Mouse (Mus musculus) c-Kit-negative CD71-positive TER-119-positive erythroid progenitor cells, embryonic 14.5 days (primary cell): ENCODE measurements around the gene Hebp1.

Source experiments
- DNase-seq: peaks from one replicate; pipeline ENCODE4 v3.0.0-alpha.2; 2013; ENCODE audit warnings: low read depth, low spot score

Gene Hebp1

DNA sequence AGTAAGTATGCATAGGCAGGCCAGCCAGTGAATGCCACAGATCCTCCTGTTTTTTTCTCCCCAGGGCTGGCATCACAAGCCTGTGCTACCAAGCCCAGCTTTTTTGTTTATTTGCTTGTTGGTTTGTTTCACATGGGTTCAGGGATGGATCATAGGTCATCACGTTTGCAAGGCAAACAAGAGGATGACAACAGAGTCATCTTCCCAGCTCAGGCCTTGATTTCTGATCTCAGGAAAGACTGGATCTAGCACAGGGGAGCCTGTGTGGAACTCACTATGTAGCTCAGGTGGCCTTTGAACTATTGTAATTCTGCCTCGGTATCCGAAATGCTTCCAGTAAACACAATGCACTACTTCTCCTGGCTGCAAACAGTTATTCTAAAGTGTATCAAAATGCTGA is 35.5 kb downstream of the Hebp1 start:
- no peak for DNase-seq

- no peak for DNase-seq
These were observed 36.5 kb downstream of the Hebp1 start for GRCm38 (mm10) chr6:135161356-135161755.

DNA sequence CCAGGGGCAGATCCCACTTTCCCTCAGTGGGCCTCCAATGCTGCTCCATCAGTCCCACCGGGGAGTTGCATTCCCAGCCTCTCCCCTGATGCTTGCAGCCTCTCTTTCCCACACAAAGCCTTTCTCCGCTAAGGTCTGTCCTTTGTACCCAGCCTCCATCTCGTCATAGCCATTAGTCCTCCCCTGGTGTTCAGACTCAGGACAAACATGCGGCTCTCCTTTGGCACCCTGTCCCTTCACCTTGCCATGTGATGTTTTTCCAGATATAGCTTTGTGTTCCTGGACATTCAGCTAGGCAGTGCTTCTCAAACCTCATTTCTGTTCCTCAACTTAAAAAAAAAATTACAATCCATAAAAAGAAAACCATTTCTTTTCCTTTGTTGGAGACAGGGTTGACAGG is 39.3 kb downstream of the Hebp1 start:
- DNase-seq: no peak

DNA sequence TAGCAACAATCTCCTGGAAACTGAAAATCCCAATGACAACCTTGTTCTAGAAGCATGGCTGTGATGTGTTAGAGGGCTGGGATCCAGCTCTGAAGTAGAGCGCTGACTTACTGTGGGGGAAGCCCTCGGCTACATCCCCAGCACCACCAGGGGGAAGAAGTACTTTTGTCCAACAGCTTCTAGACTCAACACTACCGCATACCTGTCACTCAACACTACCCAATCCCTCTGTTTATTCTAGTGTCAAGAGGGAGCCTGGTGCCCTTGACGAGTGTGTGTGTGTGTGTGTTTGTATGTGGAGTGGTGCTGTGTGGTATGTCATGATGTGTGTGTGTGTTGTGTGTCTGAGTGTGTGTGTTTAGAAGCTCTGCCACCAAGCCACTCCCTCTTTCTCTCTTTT is 40.3 kb downstream of the Hebp1 start:
- DNase-seq: no peak

DNA sequence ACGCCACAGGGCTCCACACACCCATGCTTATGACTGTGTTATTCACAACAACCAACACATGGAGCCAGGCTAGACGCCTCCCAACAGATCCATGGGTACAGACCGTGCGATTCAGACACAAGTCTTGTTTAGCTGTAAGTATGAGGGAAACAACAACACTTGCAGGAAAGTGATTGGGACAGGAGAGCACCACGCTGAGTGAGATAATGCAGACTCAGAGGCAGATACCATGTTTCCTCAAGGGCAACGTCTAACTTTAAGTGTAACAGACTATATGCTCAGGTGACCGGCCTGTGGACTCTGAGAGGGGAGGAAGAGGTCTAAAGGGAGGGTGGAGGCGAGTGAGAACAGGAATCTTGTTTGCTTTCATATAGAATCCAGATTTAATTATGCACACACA is 41.2 kb downstream of the Hebp1 start:
- no peak for DNase-seq

GRCm38 (mm10) chr6:135153719-135154118 is 44.1 kb downstream of the Hebp1 start:
- DNase-seq: no peak

DNA sequence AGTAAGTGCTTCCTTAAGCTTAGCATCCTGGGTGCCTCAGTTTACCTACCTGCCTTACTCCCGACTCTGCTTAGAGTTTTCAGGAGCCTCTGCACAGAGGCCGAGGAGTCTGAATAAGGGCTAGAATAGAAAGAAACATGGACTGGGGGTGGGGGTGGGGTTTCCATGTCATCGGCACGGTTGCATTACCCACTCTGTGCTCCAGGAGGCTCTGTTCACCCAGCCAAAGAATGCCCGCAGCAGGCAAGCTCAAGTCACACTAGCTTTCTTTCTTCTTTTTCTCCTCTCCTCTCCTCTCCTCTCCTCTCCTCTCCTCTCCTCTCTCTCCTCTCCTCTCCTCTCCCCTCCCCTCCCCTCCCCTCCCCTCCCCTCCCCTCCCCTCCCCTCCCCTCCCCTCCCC is 47.5 kb downstream of the Hebp1 start:
- DNase-seq: no peak

GRCm38 (mm10) chr6:135149722-135150121 is 48.1 kb downstream of the Hebp1 start:
- DNase-seq: no peak

- DNase-seq: no peak
These were observed 48.6 kb downstream of the Hebp1 start for GRCm38 (mm10) chr6:135149175-135149574.

DNA sequence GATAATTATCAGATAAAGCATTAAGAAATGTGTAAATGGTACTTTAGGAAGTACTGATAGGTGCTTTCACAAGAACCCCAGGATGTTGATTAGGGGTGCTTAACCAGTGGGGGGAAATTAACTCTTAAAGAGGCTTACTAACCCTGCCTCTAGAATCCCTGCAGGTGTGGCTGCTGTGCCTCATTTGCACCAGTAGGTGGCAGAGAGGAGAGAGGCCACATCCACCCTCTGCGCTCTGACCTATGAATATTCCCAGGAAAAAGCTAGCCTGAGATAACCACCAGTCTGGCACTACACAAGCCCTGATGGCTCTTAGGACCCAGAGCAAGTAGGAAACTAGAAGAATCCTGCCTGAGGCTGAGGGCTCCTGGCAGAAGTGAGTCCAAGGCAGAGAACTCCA is 49.3 kb downstream of the Hebp1 start:
- peak; percentile 26 for DNase-seq

GRCm38 (mm10) chr6:135145976-135146375 is 51.8 kb downstream of the Hebp1 start:
- no peak for DNase-seq

DNA sequence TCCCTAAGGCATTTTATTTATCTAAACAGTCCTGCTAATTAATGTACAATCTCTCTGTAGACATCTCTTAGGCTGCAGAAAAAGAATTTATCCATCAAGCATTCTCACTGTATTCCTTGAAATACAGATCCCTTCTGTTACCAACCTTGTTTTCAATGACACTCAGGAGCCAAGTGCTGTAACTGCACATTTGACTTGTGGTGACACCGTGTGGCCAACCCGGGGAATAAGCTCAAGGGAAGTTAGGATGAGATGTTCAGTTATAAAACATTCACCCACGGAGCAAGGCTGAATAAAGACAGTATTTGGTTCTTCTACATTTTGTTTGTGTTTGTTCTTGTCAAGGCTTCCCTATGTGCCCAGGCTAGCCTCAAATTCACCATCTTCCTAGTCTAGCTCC is 53.3 kb downstream of the Hebp1 start:
- no peak for DNase-seq

DNA sequence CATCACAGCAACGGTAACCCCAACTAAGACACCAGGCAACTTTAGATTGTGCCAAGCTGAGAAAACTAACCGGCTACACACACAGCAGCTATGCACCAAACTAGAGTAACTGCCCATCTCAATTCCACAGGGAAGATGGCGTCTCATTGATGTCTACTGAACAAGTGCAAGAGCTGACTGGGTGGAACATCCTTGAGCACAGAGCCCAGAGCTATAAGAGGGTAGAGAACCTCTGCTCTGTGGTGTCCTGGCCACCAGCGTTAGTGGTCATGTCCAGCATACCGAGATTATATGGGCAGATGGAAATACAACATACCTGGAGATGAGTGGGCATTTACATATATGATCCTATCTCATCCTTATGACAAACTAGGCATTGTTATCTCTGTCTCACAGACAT is 54.7 kb downstream of the Hebp1 start:
- no peak for DNase-seq

- peak; percentile 24 for DNase-seq
These were observed 56.2 kb downstream of the Hebp1 start for GRCm38 (mm10) chr6:135141451-135142147.

DNA sequence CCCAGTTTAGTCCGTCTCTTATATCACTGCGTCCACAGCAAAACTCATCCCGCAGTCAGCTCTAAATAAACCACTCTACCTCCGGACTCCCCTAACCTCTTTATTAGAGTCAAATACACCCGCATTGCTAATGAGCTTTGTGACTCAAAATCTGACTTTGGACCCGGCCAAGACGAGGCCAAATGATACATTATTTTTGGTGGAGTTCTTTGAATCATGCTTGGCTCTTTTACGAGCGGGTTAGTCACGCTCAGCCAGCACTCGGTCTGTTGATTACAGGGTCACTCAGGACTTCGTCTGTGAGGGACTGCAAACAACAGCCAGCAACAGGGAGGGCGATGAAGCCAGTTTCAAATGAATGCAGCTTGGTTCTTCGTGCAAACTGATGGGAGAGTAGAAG is 59.1 kb downstream of the Hebp1 start:
- no peak for DNase-seq

- no peak for DNase-seq
These were observed 59.6 kb downstream of the Hebp1 start for GRCm38 (mm10) chr6:135138207-135138606.

- no peak for DNase-seq
These were observed 60.1 kb downstream of the Hebp1 start for GRCm38 (mm10) chr6:135137736-135138135.

- no peak for DNase-seq
These were observed 61.2 kb downstream of the Hebp1 start for GRCm38 (mm10) chr6:135136439-135137161.

- DNase-seq: no peak
These were observed 62.1 kb downstream of the Hebp1 start for GRCm38 (mm10) chr6:135135735-135136134.

DNA sequence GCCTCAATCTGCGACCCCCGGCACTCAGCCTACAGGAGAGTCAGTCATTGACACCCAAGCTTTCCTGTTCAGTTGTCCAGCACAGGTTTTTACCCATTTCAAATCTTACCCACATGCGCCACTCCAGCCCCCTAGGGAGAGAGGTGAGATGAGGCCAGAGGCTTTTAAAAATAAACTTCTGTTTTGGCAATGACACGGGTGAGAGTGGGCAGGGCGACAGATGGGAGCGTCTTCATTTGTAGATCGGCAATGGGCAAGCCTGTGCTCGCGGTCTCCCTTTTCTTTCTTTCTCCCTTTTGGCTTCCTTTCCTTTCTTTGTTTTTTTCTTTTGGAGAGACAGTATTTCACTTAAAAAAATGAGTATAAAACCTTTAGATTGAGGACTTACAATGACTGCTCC is 64.3 kb downstream of the Hebp1 start:
- DNase-seq: no peak

DNA sequence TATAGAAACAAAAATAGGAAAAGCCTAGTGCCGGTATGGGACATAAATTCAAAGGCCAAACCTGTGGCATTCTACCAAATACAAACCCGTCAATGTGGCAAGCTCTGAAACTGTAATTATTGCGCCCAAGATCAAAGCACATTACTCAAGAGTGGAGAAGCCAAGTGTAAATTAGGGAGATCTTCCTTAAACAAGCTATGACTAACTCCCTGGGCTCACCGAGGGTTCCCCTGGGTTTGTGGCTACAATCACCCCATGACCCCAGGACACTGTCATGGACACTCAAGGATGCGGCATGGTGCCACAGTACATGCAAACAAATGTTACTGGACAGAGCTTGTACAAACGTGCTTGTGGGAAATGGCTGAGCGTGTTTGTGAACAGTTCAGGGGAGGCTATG is 64.7 kb downstream of the Hebp1 start:
- DNase-seq: no peak

DNA sequence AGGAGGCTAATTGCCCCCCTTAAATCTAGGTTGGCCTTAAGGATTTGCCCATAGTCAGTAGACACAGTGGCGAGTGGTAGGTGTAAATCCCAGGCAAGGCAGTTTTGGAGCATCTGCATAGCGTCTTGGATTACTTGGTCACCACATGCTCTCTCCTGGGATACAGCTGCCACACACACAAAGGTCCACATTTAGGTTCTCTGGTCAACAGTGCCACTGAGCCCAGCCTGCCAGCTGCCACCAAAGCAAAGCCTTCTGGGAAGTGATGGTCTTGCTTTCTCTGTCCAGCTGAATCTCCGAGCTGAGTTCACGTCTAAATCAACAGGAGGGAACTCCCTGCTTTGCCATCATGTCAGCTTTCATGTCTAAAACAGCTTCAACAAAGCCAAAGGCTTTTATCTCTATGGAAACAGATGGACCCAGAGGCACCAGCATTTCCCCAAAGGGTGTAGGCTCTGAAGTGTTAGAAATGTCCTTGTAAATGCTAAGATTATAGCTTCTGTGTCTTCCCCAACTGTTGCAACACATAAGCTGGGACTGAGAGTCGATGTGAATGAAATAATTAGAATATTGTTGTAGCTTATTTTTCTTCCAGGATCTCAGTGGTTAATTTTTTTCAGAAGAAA is 73.0 kb downstream of the Hebp1 start:
- DNase-seq: no peak

- no peak for DNase-seq
These were observed 79.6 kb downstream of the Hebp1 start, which contains the start of gene Gprc5d for GRCm38 (mm10) chr6:135118183-135118582. Gene Gprc5d, minus strand, starts transcription at chr6:135118283.
